ENCODE assay signal across 9 mouse cellular contexts in the genomic region with DNA sequence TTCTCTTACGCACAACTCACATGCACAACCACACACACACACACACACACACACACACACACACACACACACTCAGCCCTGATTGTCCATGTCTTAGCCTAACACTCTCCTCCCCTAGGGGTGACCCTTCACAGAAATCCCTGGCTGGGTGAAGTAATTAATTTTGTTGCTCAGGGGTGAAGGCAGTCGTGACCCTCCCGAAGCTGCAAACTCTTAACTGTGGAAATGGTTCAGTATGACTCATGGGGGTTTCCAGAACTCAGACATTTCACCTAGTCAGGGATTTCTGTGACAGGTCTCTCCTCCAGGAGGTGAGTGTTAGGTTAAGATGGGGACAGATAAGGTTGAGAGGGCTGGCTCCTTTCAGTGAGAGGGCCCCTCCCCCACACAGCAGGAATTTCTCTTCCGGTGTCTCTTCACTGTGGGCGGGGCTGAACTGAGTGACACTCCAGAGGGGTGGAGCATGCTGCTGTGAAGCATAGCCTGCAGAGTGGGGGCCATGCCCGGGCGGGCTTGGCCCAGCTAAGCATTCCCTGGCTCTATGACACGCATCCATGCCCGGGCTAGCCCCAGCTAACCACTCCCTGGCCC. TPM values are rescaled to one million over a fixed set of nuclear protein-coding genes. Genes with fewer than 3 reads are reported as not detected.
DNase-seq lines count a peak whose midpoint lies in the region; ATAC-seq and TF ChIP-seq lines count a peak whose summit lies in the region.
"Had no signal": no experiment of that assay in that cellular context is flagged by ENCODE, and none has a peak within 500 bp of the region (broad histone marks: within the 10 kb centered on the region; RNA-seq: fewer than 3 reads in every experiment).

No protein-coding gene starts in this region.

- no peaks in the 10 kb centered on the region for H3K27me3 ChIP-seq in heart, embryonic 14.5 days (ENCODE audit: control insufficient read depth, insufficient read depth, low read length)
- H3K27me3 ChIP-seq in heart, adult 2 months (ENCODE audit: control insufficient read depth, insufficient read depth, low read length) = no peaks in the 10 kb centered on the region
- H3K27me3 ChIP-seq in hindbrain, postnatal 0 days (ENCODE audit: insufficient read depth, low read length) = no peaks in the 10 kb centered on the region
- H3K27me3 ChIP-seq: heart, embryonic 13.5 days had no signal

- no peak overlapping the region for H3K9ac ChIP-seq in heart, embryonic 14.5 days (ENCODE audit: low read length)
- H3K9ac ChIP-seq in heart, adult 2 months (ENCODE audit: low read depth, low read length) = no peak overlapping the region
- no peak overlapping the region for H3K9ac ChIP-seq in hindbrain, postnatal 0 days (replicated peaks; ENCODE audit: low read length)
- H3K9ac ChIP-seq: heart, embryonic 13.5 days had no signal

- H3K79me2 ChIP-seq in heart, adult 2 months (replicated peaks; ENCODE audit: control insufficient read depth, insufficient read depth, low read length) = no peaks in the 10 kb centered on the region

- TF ChIP-seq EP300 in heart, adult 2 months (IDR thresholded peaks at IDR 0.05; ENCODE audit: insufficient read depth, low read depth, low read length) = no peak

- H3K36me3 ChIP-seq in heart, embryonic 14.5 days (ENCODE audit: control insufficient read depth, insufficient read depth, low read length) = no peaks in the 10 kb centered on the region
- H3K36me3 ChIP-seq in heart, adult 2 months (ENCODE audit: control insufficient read depth, insufficient read depth, low read length) = no peaks in the 10 kb centered on the region
- no peaks in the 10 kb centered on the region for H3K36me3 ChIP-seq in hindbrain, postnatal 0 days (ENCODE audit: insufficient read depth, low read length)
- H3K36me3 ChIP-seq: heart, embryonic 13.5 days had no signal

- no peak overlapping the region for H3K4me2 ChIP-seq in heart, embryonic 14.5 days (ENCODE audit: low read length)
- no peak overlapping the region for H3K4me2 ChIP-seq in hindbrain, postnatal 0 days (ENCODE audit: low read depth, low read length)
- H3K4me2 ChIP-seq: heart, embryonic 13.5 days had no signal

- H3K4me1 ChIP-seq in heart, embryonic 14.5 days (ENCODE audit: control insufficient read depth in 2 of 2, insufficient read depth in 2 of 2, low read length in 2 of 2) = peaks cover 0 to 5% of the 10 kb centered on the region in 2 experiments; a peak in 3 of 4 replicates
- no peaks in the 10 kb centered on the region for H3K4me1 ChIP-seq in heart, adult 2 months (ENCODE audit: control insufficient read depth, insufficient read depth, low read length)
- H3K4me1 ChIP-seq in hindbrain, postnatal 0 days (ENCODE audit: insufficient read depth, low read length) = no peaks in the 10 kb centered on the region

- no peak for TF ChIP-seq POLR2A in heart, adult 2 months (IDR thresholded peaks at IDR 0.05; ENCODE audit: insufficient read depth, low read depth, low read length)

- 32% methylated on average over 9 of the region's 9 CpGs for WGBS in heart, embryonic 14.5 days
- WGBS in heart, adult 2 months = 38% methylated on average over 9 of the region's 9 CpGs
- WGBS in hindbrain, postnatal 0 days = 40% methylated on average over 9 of the region's 9 CpGs

- no peak for TF ChIP-seq CTCF in heart, adult 2 months (IDR thresholded peaks at IDR 0.05)
- no peak for TF ChIP-seq CTCF in hindbrain, postnatal 0 days (IDR thresholded peaks at IDR 0.05; ENCODE audit: low read depth)

- no peaks in the 10 kb centered on the region for H3K9me3 ChIP-seq in heart, embryonic 14.5 days (ENCODE audit: control insufficient read depth, low read length)
- H3K9me3 ChIP-seq in hindbrain, postnatal 0 days (ENCODE audit: low read length) = no peaks in the 10 kb centered on the region
- H3K9me3 ChIP-seq: heart, embryonic 13.5 days had no signal

- H3K4me3 ChIP-seq in heart, embryonic 14.5 days (ENCODE audit: control insufficient read depth in 1 of 2, insufficient read depth in 1 of 2, low read depth in 1 of 2, low read length in 2 of 2) = no peak overlapping the region
- H3K4me3 ChIP-seq in heart, adult 2 months = no peak overlapping the region
- H3K4me3 ChIP-seq in hindbrain, postnatal 0 days (ENCODE audit: low read length) = no peak overlapping the region
- H3K4me3 ChIP-seq: heart, embryonic 13.5 days had no signal

- intact Hi-C loops in heart, adult 2 months (cut with DNase I) = no loop called here

- DNase-seq in heart, adult 2 months = no peak
- DNase-seq in R1 (ENCODE audit: low read depth, low spot score) = peak; percentile 78
- peak; percentile 26 for DNase-seq in hindbrain, postnatal 0 days (ENCODE audit: low spot score)
- DNase-seq in lung, postnatal 36 days = peak; percentile 48
- peak; percentile 40 for DNase-seq in thymus, postnatal 4 days
- DNase-seq in gastrocnemius, adult 18-20 months (ENCODE audit: low spot score) = no peak
- no peak for DNase-seq in layer of hippocampus, adult 8-10 months (ENCODE audit: low spot score in 2 of 2)

- no peak overlapping the region for H3K27ac ChIP-seq in heart, embryonic 14.5 days (replicated peaks in 1 of 2; ENCODE audit: control insufficient read depth in 1 of 2, insufficient read depth in 1 of 2, low read depth in 2 of 2, low read length in 2 of 2)
- no peak overlapping the region for H3K27ac ChIP-seq in heart, adult 2 months
- no peak overlapping the region for H3K27ac ChIP-seq in hindbrain, postnatal 0 days
- H3K27ac ChIP-seq: heart, embryonic 13.5 days had no signal

- peak; percentile 47; the same call in 1 of the 2 replicates for ATAC-seq in heart, embryonic 14.5 days (ENCODE audit: insufficient number of reproducible peaks, insufficient read depth, low FRiP score, low read depth)
- ATAC-seq in hindbrain, postnatal 0 days = peak; percentile 78

RNA-seq across cellular contexts. Expression of gene Mettl24, which starts 30.0 kb away (rescaled TPM):
- 3.6 and 3.8 TPM in 2 replicates for polyA plus RNA-seq in heart, embryonic 14.5 days (2014; fragmentation: Nextera tagmentation; extraction: Ambion mirVana)
- total RNA-seq in heart, adult 2 months (2021) = 1 to 10 TPM in 1 of 2 experiments, under 1 TPM in 1; 0.89 to 1.2 TPM
- polyA plus RNA-seq in heart, adult 2 months (2012; rRNA removed) = 1.1 and 1.3 TPM in 2 replicates
- 0.14 TPM in 1 of 2 replicates, not detected in the other for total RNA-seq in hindbrain, postnatal 0 days (2014; rRNA removed)
- 1.1 TPM in 2 replicates for polyA plus RNA-seq in hindbrain, postnatal 0 days (2015; fragmentation: Nextera tagmentation; extraction: Ambion mirVana)
- under 1 TPM; 0.14 to 0.66 TPM for total RNA-seq in gastrocnemius, adult 18-20 months (2021)
- total RNA-seq in layer of hippocampus, adult 8-10 months (2022) = 1 to 10 TPM; 2.0 to 3.5 (median 3.3) TPM

Comparison
In these comparisons a context has a peak if more than half of its experiments do, and no peak if none do; other contexts are left out.
1. DNase-seq: peak in R1 (single experiment), hindbrain, postnatal 0 days (single experiment), lung, postnatal 36 days (single experiment) and thymus, postnatal 4 days (single experiment); none in heart, adult 2 months (0 of 2), gastrocnemius, adult 18-20 months (single experiment) and layer of hippocampus, adult 8-10 months (0 of 2).